Mouse (Mus musculus): ENCODE measurements around the gene Eif4ebp2. TPM values are rescaled to one million over a fixed set of nuclear protein-coding genes. Genes with fewer than 3 reads are reported as not detected.

Gene Eif4ebp2
- polyA plus RNA-seq, 1 experiment from 2014 or later, result 43.6 TPM

- ATAC-seq, result no peak
Observed at GRCm38 (mm10) chr10:61443456-61443855, 9.0 kb downstream of the Eif4ebp2 start.

DNA sequence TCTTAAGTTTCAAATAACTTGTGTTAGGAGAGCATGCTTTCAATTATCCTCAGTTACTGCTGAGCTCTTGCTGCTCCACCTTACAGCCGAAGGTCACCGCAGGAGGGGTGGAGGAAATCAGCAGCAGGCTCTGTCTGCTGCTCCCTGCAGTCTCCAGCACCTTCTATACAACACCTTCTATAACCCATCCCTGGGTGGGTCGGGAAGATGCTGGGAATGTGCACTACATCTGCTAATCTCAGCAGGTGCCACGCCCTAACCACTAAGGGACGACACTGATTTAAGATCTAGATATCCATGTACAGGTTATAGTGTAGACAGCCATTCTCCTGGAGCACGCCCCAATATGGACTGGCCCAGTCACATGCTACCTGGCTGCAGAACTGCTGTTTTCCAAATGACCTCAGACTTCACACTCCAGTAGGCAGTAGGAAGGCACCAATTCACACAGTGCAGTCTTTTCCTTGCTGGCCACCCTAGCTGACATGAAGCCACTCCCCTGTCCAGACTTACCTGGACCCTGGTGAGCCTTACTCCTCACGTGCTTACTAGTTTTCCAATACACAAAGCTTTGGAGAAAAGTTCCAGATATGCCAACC lies 12.2 kb downstream of the Eif4ebp2 start:
- 84% methylated on average over 7 of the region's 7 CpGs for WGBS (ENCODE audit: insufficient replicate concordance)
- 0 out of 2 replicates have a peak, but pooled peaks have one; percentile 7 for ATAC-seq

More at GRCm38 (mm10) chr10:61443456-61443855, 9.0 kb downstream of the Eif4ebp2 start:
- Histone ChIP-seq H3K9ac (replicated peaks) (0 out of 2 replicates have a peak overlapping the region, but pooled peaks have one; percentile 6), H3K27ac (ENCODE audit: low read depth) (peak overlapping the region; percentile 5; the same call in 1 of the 2 replicates), H3K4me1 (ENCODE audit: insufficient read depth) (peaks cover 38% of the 10 kb centered on the region), H3K4me2 (ENCODE audit: low read depth, low read length) (no peak overlapping the region), H3K4me3 (ENCODE audit: low read depth, low read length) (no peak overlapping the region), H3K9me3 (ENCODE audit: low read length) (no peaks in the 10 kb centered on the region), H3K36me3 (replicated peaks; ENCODE audit: insufficient read depth, low read length) (peaks cover 31% of the 10 kb centered on the region), H3K27me3 (ENCODE audit: insufficient read depth, low read length) (no peaks in the 10 kb centered on the region)
- 67% methylated on average over 6 of the region's 6 CpGs for WGBS (ENCODE audit: insufficient replicate concordance)
- TF ChIP-seq CTCF (IDR thresholded peaks at IDR 0.05; ENCODE audit: low read depth) (no peak), EP300 (IDR thresholded peaks at IDR 0.05; ENCODE audit: low read depth) (no peak)
- DNase-seq, result no peak

DNA sequence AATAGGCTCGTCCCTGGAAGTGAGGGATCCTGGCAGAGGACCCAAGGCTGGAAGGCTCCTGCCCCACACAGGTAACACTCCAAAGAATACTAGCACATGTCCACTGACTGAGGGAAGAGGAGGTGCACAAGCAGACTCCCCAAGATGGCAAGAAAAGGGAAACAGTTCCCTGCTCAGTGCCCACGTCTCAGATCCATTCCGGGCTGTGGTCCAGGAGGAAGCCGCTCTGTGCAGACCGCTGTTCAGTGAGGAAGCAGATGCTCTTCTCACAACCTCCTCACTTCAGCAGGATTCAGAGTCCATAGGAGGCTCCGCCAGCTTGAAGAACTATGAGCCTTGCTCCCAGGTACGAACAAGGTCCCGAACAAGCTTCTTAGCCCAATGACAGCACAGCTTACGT lies 21.1 kb downstream of the Eif4ebp2 start:
- no peak for ATAC-seq
- no peaks in the 10 kb centered on the region for H3K9me3 ChIP-seq (ENCODE audit: low read length)
- no peak overlapping the region for H3K4me3 ChIP-seq (ENCODE audit: low read depth, low read length)
- no peak overlapping the region for H3K27ac ChIP-seq (ENCODE audit: low read depth)
- peaks cover 7% of the 10 kb centered on the region; the same call in 1 of the 2 replicates for H3K4me1 ChIP-seq (ENCODE audit: insufficient read depth)
- H3K9ac ChIP-seq (replicated peaks), result no peak overlapping the region
- DNase-seq, result no peak
- WGBS (ENCODE audit: insufficient replicate concordance), result 88% methylated on average over 9 of the region's 9 CpGs
- no peaks in the 10 kb centered on the region for H3K27me3 ChIP-seq (ENCODE audit: insufficient read depth, low read length)
- no peak overlapping the region for H3K4me2 ChIP-seq (ENCODE audit: low read depth, low read length)
- TF ChIP-seq EP300 (IDR thresholded peaks at IDR 0.05; ENCODE audit: low read depth) (no peak), CTCF (IDR thresholded peaks at IDR 0.05; ENCODE audit: low read depth) (no peak)
- H3K36me3 ChIP-seq (replicated peaks; ENCODE audit: insufficient read depth, low read length), result peaks cover 53% of the 10 kb centered on the region

More for the DNA sequence above, 12.2 kb downstream of the Eif4ebp2 start:
- Histone ChIP-seq H3K4me3 (ENCODE audit: low read depth, low read length) (no peak overlapping the region), H3K9me3 (ENCODE audit: low read length) (no peaks in the 10 kb centered on the region), H3K27ac (ENCODE audit: low read depth) (no peak overlapping the region), H3K27me3 (ENCODE audit: insufficient read depth, low read length) (no peaks in the 10 kb centered on the region), H3K9ac (replicated peaks) (no peak overlapping the region), H3K36me3 (replicated peaks; ENCODE audit: insufficient read depth, low read length) (peaks cover 25% of the 10 kb centered on the region), H3K4me1 (ENCODE audit: insufficient read depth) (peaks cover 18% of the 10 kb centered on the region; the same call in 1 of the 2 replicates), H3K4me2 (ENCODE audit: low read depth, low read length) (no peak overlapping the region)
- DNase-seq, result no peak
- no peak for TF ChIP-seq CTCF (IDR thresholded peaks at IDR 0.05; ENCODE audit: low read depth)

DNA sequence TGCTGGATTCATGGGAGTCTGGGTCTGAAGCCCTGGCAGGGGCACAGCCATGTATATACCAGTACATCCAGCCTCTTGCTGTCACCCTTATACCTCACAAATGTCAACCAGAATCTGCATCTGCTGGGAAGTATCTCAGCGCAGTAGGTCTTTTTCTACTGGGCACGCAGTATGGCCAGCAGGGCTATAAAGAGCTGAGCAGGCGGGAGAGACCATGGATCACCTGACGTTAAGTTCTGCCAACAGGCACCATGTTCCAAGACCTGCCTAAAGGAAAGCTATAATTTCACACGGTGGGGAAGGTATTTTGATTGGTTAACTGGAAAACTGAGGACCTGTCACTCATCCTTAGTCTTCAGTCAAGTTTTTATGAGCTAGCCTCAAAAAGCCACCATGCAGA lies 23.4 kb downstream of the Eif4ebp2 start:
- Histone ChIP-seq H3K4me3 (ENCODE audit: low read depth, low read length) (no peak overlapping the region), H3K4me2 (ENCODE audit: low read depth, low read length) (no peak overlapping the region), H3K27ac (ENCODE audit: low read depth) (no peak overlapping the region), H3K4me1 (ENCODE audit: insufficient read depth) (peaks cover 9% of the 10 kb centered on the region), H3K36me3 (replicated peaks; ENCODE audit: insufficient read depth, low read length) (peaks cover 33% of the 10 kb centered on the region), H3K9me3 (ENCODE audit: low read length) (no peaks in the 10 kb centered on the region), H3K9ac (replicated peaks) (no peak overlapping the region), H3K27me3 (ENCODE audit: insufficient read depth, low read length) (no peaks in the 10 kb centered on the region)
- DNase-seq (no peak), ATAC-seq (no peak)
- 89% methylated on average over 5 of the region's 5 CpGs for WGBS (ENCODE audit: insufficient replicate concordance)
- TF ChIP-seq CTCF (IDR thresholded peaks at IDR 0.05; ENCODE audit: low read depth), result no peak
- no peak for TF ChIP-seq EP300 (IDR thresholded peaks at IDR 0.05; ENCODE audit: low read depth)

DNA sequence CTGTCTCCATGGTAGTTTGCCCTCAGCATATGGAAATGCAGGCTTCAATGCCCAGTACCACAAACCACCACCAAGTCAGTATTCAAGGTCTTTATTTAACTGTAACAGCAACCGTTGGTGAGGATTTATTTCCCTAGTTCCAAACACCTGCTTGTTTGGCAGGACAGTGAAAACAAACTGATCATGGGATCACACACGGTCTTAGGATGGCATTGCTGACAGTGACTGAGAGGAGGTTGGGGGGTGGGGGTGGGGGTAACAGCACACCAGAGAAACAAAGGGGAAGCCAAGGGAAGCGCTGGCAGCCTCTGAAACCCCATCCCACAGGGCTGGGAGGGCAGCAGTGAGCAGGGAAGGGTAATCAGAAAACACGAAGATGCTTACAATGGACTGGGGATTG lies 24.0 kb downstream of the Eif4ebp2 start:
- H3K27me3 ChIP-seq (ENCODE audit: insufficient read depth, low read length), result no peaks in the 10 kb centered on the region
- DNase-seq, result no peak
- peaks cover 26% of the 10 kb centered on the region for H3K36me3 ChIP-seq (replicated peaks; ENCODE audit: insufficient read depth, low read length)
- H3K9me3 ChIP-seq (ENCODE audit: low read length), result no peaks in the 10 kb centered on the region
- no peak overlapping the region for H3K4me2 ChIP-seq (ENCODE audit: low read depth, low read length)
- 61% methylated on average over 4 of the region's 4 CpGs for WGBS (ENCODE audit: insufficient replicate concordance)
- no peak for ATAC-seq
- H3K9ac ChIP-seq (replicated peaks), result no peak overlapping the region
- H3K4me1 ChIP-seq (ENCODE audit: insufficient read depth), result peaks cover 15% of the 10 kb centered on the region
- no peak overlapping the region for H3K27ac ChIP-seq (ENCODE audit: low read depth)
- TF ChIP-seq CTCF (IDR thresholded peaks at IDR 0.05; ENCODE audit: low read depth) (no peak), EP300 (IDR thresholded peaks at IDR 0.05; ENCODE audit: low read depth) (no peak)
- H3K4me3 ChIP-seq (ENCODE audit: low read depth, low read length), result no peak overlapping the region

GRCm38 (mm10) chr10:61427951-61428350 lies 24.5 kb downstream of the Eif4ebp2 start:
- Histone ChIP-seq H3K4me2 (ENCODE audit: low read depth, low read length) (no peak overlapping the region), H3K9ac (replicated peaks) (no peak overlapping the region), H3K36me3 (replicated peaks; ENCODE audit: insufficient read depth, low read length) (peaks cover 22% of the 10 kb centered on the region), H3K9me3 (ENCODE audit: low read length) (no peaks in the 10 kb centered on the region), H3K27me3 (ENCODE audit: insufficient read depth, low read length) (no peaks in the 10 kb centered on the region), H3K4me1 (ENCODE audit: insufficient read depth) (peaks cover 19% of the 10 kb centered on the region), H3K27ac (ENCODE audit: low read depth) (no peak overlapping the region; the same call in 1 of the 2 replicates), H3K4me3 (ENCODE audit: low read depth, low read length) (no peak overlapping the region)
- ATAC-seq (no peak), DNase-seq (no peak)
- no peak for TF ChIP-seq EP300 (IDR thresholded peaks at IDR 0.05; ENCODE audit: low read depth)
- 80% methylated on average over 6 of the region's 6 CpGs for WGBS (ENCODE audit: insufficient replicate concordance)

Data from liver, postnatal 0 days (tissue).